ENCODE assay signal across 23 mouse cellular contexts in genomic region chr14:117666126-117666525, GRCm38 (mm10).
A peak's percentile ranks its signal among the peaks of the same experiment; 100 is the strongest.
DNase-seq lines count a peak whose midpoint lies in the region; ATAC-seq lines count a peak whose summit lies in the region.
"Had no signal": no experiment of that assay in that cellular context is flagged by ENCODE, and none has a peak within 500 bp of the region (broad histone marks: within the 10 kb centered on the region; RNA-seq: fewer than 3 reads in every experiment).

No protein-coding gene starts in this region.

- no peak overlapping the region for H3K9ac ChIP-seq in midbrain, embryonic 11.5 days (ENCODE audit: low read length)
- H3K9ac ChIP-seq in midbrain, embryonic 14.5 days (replicated peaks; ENCODE audit: low read length), result no peak overlapping the region
- H3K9ac ChIP-seq: forebrain, embryonic 13.5 days; heart, embryonic 15.5 days; hindbrain, embryonic 12.5 days; hindbrain, embryonic 15.5 days had no signal

- DNase-seq in heart, adult 18-20 months, result peak; percentile 31 to 40
- no peak for DNase-seq in heart, postnatal 25 days (ENCODE audit: low spot score)
- DNase-seq in heart, adult 9 months (ENCODE audit: low spot score in 2 of 2), result peak; percentile 3 to 22
- DNase-seq in heart, embryonic 10.5 days (ENCODE audit: low spot score), result no peak
- DNase-seq in midbrain, embryonic 11.5 days (ENCODE audit: low spot score, missing footprints), result peak; percentile 72
- DNase-seq in midbrain, embryonic 14.5 days, result no peak
- DNase-seq in lung, postnatal 36 days, result no peak
- DNase-seq: adrenal gland, adult 8-10 months; adrenal gland, postnatal 25 days; cerebellum, adult 18-20 months; cerebellum, adult 9-10 months; cerebellum, postnatal 14 days; gastrocnemius, postnatal 10 days; gastrocnemius, postnatal 36 days; kidney, adult 18-20 months had no signal

- H3K9me3 ChIP-seq in heart, embryonic 10.5 days, result no peaks in the 10 kb centered on the region
- H3K9me3 ChIP-seq in midbrain, embryonic 11.5 days (ENCODE audit: control insufficient read depth, low read length), result no peaks in the 10 kb centered on the region
- H3K9me3 ChIP-seq in midbrain, embryonic 14.5 days (ENCODE audit: control insufficient read depth, low read length), result no peaks in the 10 kb centered on the region
- H3K9me3 ChIP-seq: forebrain, embryonic 10.5 days; forebrain, embryonic 13.5 days; heart, embryonic 15.5 days; hindbrain, embryonic 12.5 days; hindbrain, embryonic 15.5 days had no signal

- WGBS in heart, embryonic 10.5 days, result 84% methylated on average over 2 of the region's 2 CpGs
- 94% methylated on average over 2 of the region's 2 CpGs for WGBS in midbrain, embryonic 11.5 days
- 97% methylated on average over 2 of the region's 2 CpGs for WGBS in midbrain, embryonic 14.5 days

- H3K27ac ChIP-seq in heart, embryonic 10.5 days, result no peak overlapping the region
- H3K27ac ChIP-seq in midbrain, embryonic 11.5 days (ENCODE audit: low read depth, low read length), result no peak overlapping the region
- H3K27ac ChIP-seq in midbrain, embryonic 14.5 days (replicated peaks; ENCODE audit: low read depth, low read length), result no peak overlapping the region
- H3K27ac ChIP-seq: forebrain, embryonic 10.5 days; forebrain, embryonic 13.5 days; heart, embryonic 15.5 days; hindbrain, embryonic 12.5 days; hindbrain, embryonic 15.5 days had no signal

- no peaks in the 10 kb centered on the region for H3K4me1 ChIP-seq in heart, embryonic 10.5 days
- 0 out of 2 replicates have a peak, but pooled peaks cover 4% of the 10 kb centered on the region for H3K4me1 ChIP-seq in midbrain, embryonic 11.5 days (ENCODE audit: control insufficient read depth, insufficient read depth, low read length)
- no peaks in the 10 kb centered on the region for H3K4me1 ChIP-seq in midbrain, embryonic 14.5 days (ENCODE audit: control insufficient read depth, insufficient read depth, low read length)
- H3K4me1 ChIP-seq: forebrain, embryonic 10.5 days; forebrain, embryonic 13.5 days; heart, embryonic 15.5 days; hindbrain, embryonic 12.5 days; hindbrain, embryonic 15.5 days had no signal

- ATAC-seq in midbrain, embryonic 11.5 days (ENCODE audit: low FRiP score), result no peak
- no peak for ATAC-seq in midbrain, embryonic 14.5 days (ENCODE audit: low FRiP score, low TSS enrichment)
- ATAC-seq: activated CD4-positive, CD25-positive, alpha-beta regulatory T cell, adult 4 months; forebrain, embryonic 13.5 days; forebrain, embryonic 16.5 days; intestine, embryonic 16.5 days had no signal

- intact Hi-C loops in heart, postnatal 25 days (cut with DNase I), result no loop called here

- H3K36me3 ChIP-seq in heart, embryonic 10.5 days, result no peaks in the 10 kb centered on the region
- no peaks in the 10 kb centered on the region for H3K36me3 ChIP-seq in midbrain, embryonic 11.5 days (ENCODE audit: control insufficient read depth, insufficient read depth, low read length)
- H3K36me3 ChIP-seq in midbrain, embryonic 14.5 days (ENCODE audit: control insufficient read depth, insufficient read depth, low read length), result no peaks in the 10 kb centered on the region
- H3K36me3 ChIP-seq: forebrain, embryonic 10.5 days; heart, embryonic 15.5 days; hindbrain, embryonic 12.5 days; hindbrain, embryonic 15.5 days had no signal

- no peaks in the 10 kb centered on the region for H3K27me3 ChIP-seq in heart, embryonic 10.5 days (ENCODE audit: insufficient read depth, poor library complexity, severe bottlenecking)
- H3K27me3 ChIP-seq in midbrain, embryonic 11.5 days (ENCODE audit: control insufficient read depth, insufficient read depth, low read length), result no peaks in the 10 kb centered on the region
- H3K27me3 ChIP-seq in midbrain, embryonic 14.5 days (ENCODE audit: control insufficient read depth, insufficient read depth, low read length), result no peaks in the 10 kb centered on the region
- H3K27me3 ChIP-seq: forebrain, embryonic 13.5 days; heart, embryonic 15.5 days; hindbrain, embryonic 12.5 days; hindbrain, embryonic 15.5 days had no signal

- H3K4me3 ChIP-seq in heart, embryonic 10.5 days, result no peak overlapping the region
- no peak overlapping the region for H3K4me3 ChIP-seq in midbrain, embryonic 11.5 days (ENCODE audit: low read depth, low read length)
- no peak overlapping the region for H3K4me3 ChIP-seq in midbrain, embryonic 14.5 days (replicated peaks; ENCODE audit: low read depth, low read length)
- H3K4me3 ChIP-seq: forebrain, embryonic 10.5 days; forebrain, embryonic 13.5 days; heart, embryonic 15.5 days; hindbrain, embryonic 12.5 days; hindbrain, embryonic 15.5 days had no signal

- H3K4me2 ChIP-seq in midbrain, embryonic 11.5 days, result no peak overlapping the region
- no peak overlapping the region for H3K4me2 ChIP-seq in midbrain, embryonic 14.5 days (ENCODE audit: low read length)
- H3K4me2 ChIP-seq: forebrain, embryonic 13.5 days; heart, embryonic 15.5 days; hindbrain, embryonic 12.5 days; hindbrain, embryonic 15.5 days had no signal

Comparison
In these comparisons a context has a peak if more than half of its experiments do, and no peak if none do; other contexts are left out.
1. DNase-seq: peak in heart, adult 18-20 months (2 of 2), heart, adult 9 months (2 of 2) and midbrain, embryonic 11.5 days (single experiment); none in heart, postnatal 25 days (single experiment), heart, embryonic 10.5 days (single experiment), midbrain, embryonic 14.5 days (single experiment) and lung, postnatal 36 days (single experiment).